Mouse (Mus musculus) kidney, embryonic 16.5 days (tissue): Measurements from ENCODE around the gene Rxra. TPM values are rescaled to one million over a fixed set of nuclear protein-coding genes. Genes with fewer than 3 reads are reported as not detected.

ENCODE experiments used
- ATAC-seq: fragments of 200-750 bp; cut with Nextera tagmentation; 2 replicates; pipeline ENCODE4 v1.8.0; 2017; ENCODE audit warnings: moderate TSS enrichment; ENCODE audit not compliant: low FRiP score, low TSS enrichment
- H3K27ac ChIP-seq: fragments of 300-500 bp; sonication (generic); 2 replicates; pipeline ENCODE4 v1.5.1; 2014; ENCODE audit warnings: low read length
- H3K27me3 ChIP-seq: fragments of 300-500 bp; sonication (generic); 2 replicates; pipeline ENCODE4 v1.6.1; 2014; ENCODE audit warnings: low read length, control low read depth, mixed read lengths; ENCODE audit not compliant: insufficient read depth
- H3K36me3 ChIP-seq: fragments of 300-500 bp; sonication (generic); 2 replicates; pipeline ENCODE4 v1.6.1; 2014; ENCODE audit warnings: low read length, control low read depth, mixed read lengths; ENCODE audit not compliant: insufficient read depth
- H3K4me1 ChIP-seq: fragments of 300-500 bp; sonication (generic); 2 replicates; pipeline ENCODE4 v1.6.1; 2014; ENCODE audit warnings: low read length, control low read depth, mixed read lengths; ENCODE audit not compliant: insufficient read depth
- H3K4me2 ChIP-seq: fragments of 300-500 bp; sonication (generic); replicated peaks from 2 replicates; pipeline ENCODE4 v1.6.1; 2014; ENCODE audit warnings: low read depth, low read length
- H3K4me3 ChIP-seq: fragments of 300-500 bp; sonication (generic); 2 replicates; pipeline ENCODE4 v1.5.1; 2014; ENCODE audit warnings: mild to moderate bottlenecking, low read length
- H3K9ac ChIP-seq: fragments of 300-500 bp; sonication (generic); replicated peaks from 2 replicates; pipeline ENCODE4 v1.6.1; 2014; ENCODE audit warnings: low read length
- H3K9me3 ChIP-seq: fragments of 300-500 bp; sonication (generic); 2 replicates; pipeline ENCODE4 v1.6.1; 2016; ENCODE audit warnings: low read length, control low read depth
- WGBS: fragments of 180-500 bp; shearing (Covaris S2); extraction: QIAGEN DNeasy Blood & Tissue Kit; methylation state at CpG from one replicate; pipeline ENCODE4 v1.1.7; 2014; 5-methylcytosine and 5-hydroxymethylcytosine counted together
- polyA plus RNA-seq: library from polyadenylated mRNA; unstranded; fragments of >200 nt; fragmentation: Nextera tagmentation; extraction: Ambion mirVana; gene quantifications from 2 replicates; pipeline ENCODE4 v1.2.1, GENCODE M21; 2015

The Rxra gene
- polyA plus RNA-seq, 1 experiment from 2014 or later = 11.6 TPM

GRCm38 (mm10) chr2:27743863-27744611 lies 67.8 kb downstream of the Rxra start:
- Histone ChIP-seq H3K9me3 (no peaks in the 10 kb centered on the region), H3K27me3 (0 out of 2 replicates have a peak, but pooled peaks cover 2% of the 10 kb centered on the region), H3K27ac (peak overlapping the region; percentile 77), H3K36me3 (peaks cover 14% of the 10 kb centered on the region), H3K4me1 (peaks cover 62% of the 10 kb centered on the region), H3K4me3 (no peak overlapping the region), H3K4me2 (no peak overlapping the region), H3K9ac (0 out of 2 replicates have a peak overlapping the region, but pooled peaks have one; percentile 12)
- 82% methylated on average over 7 of the region's 7 CpGs for WGBS
- no peak for ATAC-seq

DNA sequence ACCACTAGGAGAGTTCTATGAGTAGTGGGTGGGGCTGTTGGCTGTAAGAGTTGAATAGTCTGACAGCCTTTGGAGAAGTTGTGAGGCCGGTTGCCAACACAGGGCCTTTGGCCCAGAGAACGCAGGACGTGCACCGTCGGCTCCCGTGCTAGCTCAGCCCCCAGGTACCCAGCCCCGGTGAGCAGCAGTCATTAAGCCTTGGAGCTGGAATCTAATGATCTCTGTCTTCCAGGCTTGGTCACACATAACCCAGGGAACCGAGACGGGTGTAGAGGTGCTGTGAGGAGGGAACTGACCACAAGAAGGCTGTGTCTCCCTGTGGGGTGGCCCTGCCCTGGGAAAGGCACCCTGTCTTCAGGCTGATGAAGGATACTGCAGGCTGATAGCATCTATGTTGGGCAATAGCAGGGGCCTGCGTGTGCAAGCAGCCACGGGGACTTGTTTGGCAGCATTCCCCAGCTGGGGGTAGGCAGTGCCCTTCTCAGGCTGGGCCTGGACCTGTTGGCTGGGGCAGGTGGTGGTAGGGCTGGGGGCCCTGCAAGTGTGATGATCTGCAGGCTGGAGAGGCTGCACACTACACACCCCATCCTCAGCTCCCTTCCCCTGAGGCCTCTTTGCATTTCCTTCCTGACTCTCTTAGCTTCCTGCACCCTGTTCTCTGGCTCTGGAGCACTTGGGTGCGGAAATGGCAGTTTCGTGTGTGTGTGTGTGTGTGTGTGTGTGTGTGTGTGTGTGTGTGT lies 68.5 kb downstream of the Rxra start:
- 0 out of 2 replicates have a peak overlapping the region, but pooled peaks have one; percentile 33 for H3K9ac ChIP-seq

GRCm38 (mm10) chr2:27745673-27746620 lies 69.7 kb downstream of the Rxra start:
- peak overlapping the region; percentile 77 for H3K27ac ChIP-seq
- WGBS = 7% methylated on average over 18 of the region's 18 CpGs
- no peak overlapping the region for H3K4me2 ChIP-seq
- no peak overlapping the region for H3K4me3 ChIP-seq
- peaks cover 14% of the 10 kb centered on the region for H3K36me3 ChIP-seq
- no peaks in the 10 kb centered on the region for H3K9me3 ChIP-seq
- H3K4me1 ChIP-seq = peaks cover 52% of the 10 kb centered on the region
- 0 out of 2 replicates have a peak, but pooled peaks cover 2% of the 10 kb centered on the region for H3K27me3 ChIP-seq
- H3K9ac ChIP-seq = 0 out of 2 replicates have a peak overlapping the region, but pooled peaks have one; percentile 10
- ATAC-seq = peak; percentile 17; the same call in 1 of the 2 replicates

More for the DNA sequence above, 68.5 kb downstream of the Rxra start:
- peaks cover 14% of the 10 kb centered on the region for H3K36me3 ChIP-seq
- no peak overlapping the region for H3K4me3 ChIP-seq
- peaks cover 55% of the 10 kb centered on the region for H3K4me1 ChIP-seq
- H3K27ac ChIP-seq = peak overlapping the region; percentile 77
- no peak overlapping the region for H3K4me2 ChIP-seq
- H3K27me3 ChIP-seq = 0 out of 2 replicates have a peak, but pooled peaks cover 2% of the 10 kb centered on the region
- peak; percentile 77 for ATAC-seq
- 39% methylated on average over 13 of the region's 13 CpGs for WGBS
- H3K9me3 ChIP-seq = no peaks in the 10 kb centered on the region

DNA sequence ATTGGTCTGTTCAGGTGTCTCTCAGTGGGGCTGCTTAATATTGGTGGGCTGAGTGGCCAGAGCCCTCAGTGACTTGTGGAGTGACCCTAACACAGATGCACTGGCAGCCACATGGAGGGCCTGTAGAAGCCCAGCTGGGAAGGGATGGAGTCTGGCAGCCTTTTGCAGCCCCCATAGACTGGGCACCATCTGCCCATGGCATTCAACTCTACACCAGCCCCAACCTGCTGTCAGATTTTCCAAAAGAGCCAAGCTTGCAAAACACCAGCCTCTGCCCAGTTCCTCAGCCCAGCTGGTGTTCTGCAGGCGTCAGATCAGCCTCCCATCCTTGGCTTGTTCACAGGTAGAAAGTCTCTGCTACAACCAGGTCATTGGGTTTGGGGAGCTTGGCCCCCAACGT lies 70.6 kb downstream of the Rxra start:
- no peak for ATAC-seq
- WGBS = 76% methylated on average over 2 of the region's 2 CpGs
- peaks cover 58% of the 10 kb centered on the region for H3K4me1 ChIP-seq
- no peak overlapping the region for H3K4me3 ChIP-seq
- no peak overlapping the region for H3K9ac ChIP-seq
- H3K27me3 ChIP-seq = 0 out of 2 replicates have a peak, but pooled peaks cover 2% of the 10 kb centered on the region
- peaks cover 10% of the 10 kb centered on the region for H3K36me3 ChIP-seq
- no peak overlapping the region for H3K27ac ChIP-seq
- no peak overlapping the region for H3K4me2 ChIP-seq
- no peaks in the 10 kb centered on the region for H3K9me3 ChIP-seq

- no peak for ATAC-seq
These were observed 72.7 kb downstream of the Rxra start for GRCm38 (mm10) chr2:27748984-27749383.

DNA sequence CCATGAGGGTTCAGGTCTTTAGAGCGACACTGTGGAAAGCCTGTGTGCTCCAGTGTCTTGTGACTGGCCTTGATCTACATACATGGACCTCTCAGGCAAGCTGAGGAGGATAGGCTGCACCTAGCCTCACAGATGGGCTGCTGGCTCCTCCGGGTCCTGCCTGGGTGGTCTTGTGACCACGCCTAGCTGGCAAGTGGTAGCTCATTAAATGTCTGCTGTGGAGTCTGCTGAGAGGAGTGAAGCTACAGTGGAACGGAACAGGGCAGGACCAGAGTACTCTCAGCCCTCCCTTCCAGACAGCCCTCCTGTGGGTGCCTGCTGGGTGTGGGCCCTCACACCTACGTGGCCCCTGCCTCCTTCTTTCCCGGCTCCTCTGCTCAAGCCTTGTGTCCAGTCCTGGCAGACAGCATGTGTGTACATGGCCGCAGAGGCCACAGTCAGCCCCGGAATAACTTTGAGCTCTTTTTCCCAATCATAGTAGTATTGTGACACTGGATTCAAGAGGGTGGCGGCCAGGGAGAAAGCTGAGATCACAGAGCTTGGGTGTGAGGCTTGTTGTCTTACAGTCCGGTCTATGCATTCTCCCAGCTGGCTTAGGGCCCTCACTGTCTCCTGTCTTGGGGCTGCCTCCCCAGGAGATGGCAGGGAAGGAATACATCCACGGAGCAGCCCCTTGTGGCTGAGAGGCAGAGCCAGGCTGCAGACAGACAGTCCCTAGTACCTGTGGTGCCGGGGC lies 74.3 kb downstream of the Rxra start:
- Histone ChIP-seq H3K4me2 (no peak overlapping the region), H3K4me3 (no peak overlapping the region), H3K27ac (peak overlapping the region; percentile 40; the same call in 1 of the 2 replicates), H3K4me1 (peaks cover 36% of the 10 kb centered on the region), H3K36me3 (peaks cover 30% of the 10 kb centered on the region), H3K9ac (peak overlapping the region; percentile 17; the same call in 1 of the 2 replicates), H3K9me3 (no peaks in the 10 kb centered on the region), H3K27me3 (0 out of 2 replicates have a peak, but pooled peaks cover 8% of the 10 kb centered on the region)
- ATAC-seq = no peak
- WGBS = 56% methylated on average over 12 of the region's 12 CpGs

More at GRCm38 (mm10) chr2:27748984-27749383, 72.7 kb downstream of the Rxra start:
- H3K9ac ChIP-seq = no peak overlapping the region
- peaks cover 18% of the 10 kb centered on the region; the same call in 1 of the 2 replicates for H3K36me3 ChIP-seq
- H3K4me2 ChIP-seq = no peak overlapping the region
- H3K27ac ChIP-seq = no peak overlapping the region
- H3K27me3 ChIP-seq = 0 out of 2 replicates have a peak, but pooled peaks cover 8% of the 10 kb centered on the region
- WGBS = 86% methylated on average over 11 of the region's 11 CpGs
- no peak overlapping the region for H3K4me3 ChIP-seq
- H3K4me1 ChIP-seq = peaks cover 51% of the 10 kb centered on the region
- no peaks in the 10 kb centered on the region for H3K9me3 ChIP-seq

DNA sequence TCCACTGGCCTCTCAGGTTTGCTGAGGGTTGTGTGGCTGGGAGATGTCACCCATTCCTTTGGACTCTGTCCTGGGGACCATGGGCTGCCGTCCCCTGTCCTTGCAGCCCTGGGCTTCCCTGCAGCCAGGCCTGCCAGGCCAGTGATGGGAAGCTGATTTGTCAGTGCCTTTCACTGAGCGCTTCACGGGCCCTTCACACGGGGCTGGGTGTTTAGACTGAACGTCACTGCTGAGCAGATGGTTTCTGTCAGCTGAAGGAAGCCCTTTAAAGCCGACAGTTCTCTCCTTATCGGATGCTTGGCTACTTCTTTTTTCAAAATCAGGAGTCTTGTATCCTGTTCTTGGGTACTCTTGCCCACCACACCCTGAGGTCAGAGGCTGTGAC lies 74.9 kb downstream of the Rxra start:
- 31% methylated on average over 7 of the region's 7 CpGs for WGBS
- 0 out of 2 replicates have a peak, but pooled peaks cover 8% of the 10 kb centered on the region for H3K27me3 ChIP-seq

DNA sequence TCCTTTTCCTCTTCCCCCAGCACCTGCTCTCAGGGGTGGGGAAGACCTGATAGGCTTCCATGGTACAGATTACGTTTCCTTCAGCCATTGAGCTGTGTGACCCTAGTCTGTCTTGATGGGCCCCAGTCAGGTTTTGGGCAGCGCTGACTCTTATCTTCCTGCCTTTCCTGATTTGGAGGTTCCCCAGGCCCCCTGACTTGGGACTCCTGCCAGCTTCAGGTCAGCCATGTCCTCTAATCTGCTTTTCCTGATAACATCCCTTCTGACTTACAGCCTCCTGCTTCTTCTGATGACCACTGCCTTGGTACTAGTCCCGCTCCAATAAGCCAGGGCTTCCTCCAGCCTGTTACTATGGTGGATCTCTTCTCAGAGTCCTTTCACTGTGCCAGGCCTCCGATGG lies 75.6 kb downstream of the Rxra start:
- Histone ChIP-seq H3K9ac (no peak overlapping the region), H3K27me3 (0 out of 2 replicates have a peak, but pooled peaks cover 8% of the 10 kb centered on the region), H3K27ac (no peak overlapping the region), H3K4me1 (peaks cover 26% of the 10 kb centered on the region; the same call in 1 of the 2 replicates), H3K4me3 (no peak overlapping the region), H3K36me3 (peaks cover 36% of the 10 kb centered on the region), H3K9me3 (no peaks in the 10 kb centered on the region), H3K4me2 (no peak overlapping the region)
- 88% methylated on average over 4 of the region's 4 CpGs for WGBS
- ATAC-seq = no peak

More for the DNA sequence above, 74.9 kb downstream of the Rxra start:
- Histone ChIP-seq H3K27ac (peak overlapping the region; percentile 40; the same call in 1 of the 2 replicates), H3K9ac (peak overlapping the region; percentile 17; the same call in 1 of the 2 replicates), H3K9me3 (no peaks in the 10 kb centered on the region), H3K4me2 (no peak overlapping the region), H3K36me3 (peaks cover 34% of the 10 kb centered on the region), H3K4me3 (no peak overlapping the region), H3K4me1 (peaks cover 33% of the 10 kb centered on the region)
- no peak for ATAC-seq
